Mouse (Mus musculus) MEL (cell line): ENCODE measurements around the gene Zbtb43. TPM values are rescaled to one million over a fixed set of nuclear protein-coding genes. Genes with fewer than 3 reads are reported as not detected.

ENCODE experiments used
- DNase-seq: peaks from one replicate; pipeline ENCODE4 v3.0.0; 2011; ENCODE audit warnings: low read depth, low spot score
- H3K27ac ChIP-seq: 2 replicates; pipeline ENCODE4 v1.5.1; 2012; ENCODE audit warnings: low read depth, mild to moderate bottlenecking, control low read depth, low read length, moderate library complexity; ENCODE audit not compliant: control insufficient read depth
- H3K27me3 ChIP-seq, 2 experiments: fragments of 150-350 bp in 1 of 2; sonication (generic) in 1 of 2; 2 replicates each; pipeline ENCODE4 v1.6.1; 2012; ENCODE audit warnings: low read length in 2 of 2, mild to moderate bottlenecking in 2 of 2, improper control_type of control experiment in 1 of 2, moderate library complexity in 1 of 2; ENCODE audit not compliant: insufficient read depth in 2 of 2, control insufficient read depth in 1 of 2
- H3K36me3 ChIP-seq, 2 experiments: 2 replicates each; pipeline ENCODE4 v1.6.1; 2012 to 2014; ENCODE audit warnings: low read length in 2 of 2, improper control_type of control experiment in 1 of 2, inconsistent platforms in 1 of 2, mild to moderate bottlenecking in 1 of 2; ENCODE audit not compliant: insufficient read depth in 2 of 2, control insufficient read depth in 1 of 2
- H3K4me1 ChIP-seq, 2 experiments: fragments of 150-350 bp in 1 of 2; sonication (generic) in 1 of 2; 2 replicates each; pipeline ENCODE4 v1.6.1; 2012; ENCODE audit warnings: low read length in 2 of 2, improper control_type of control experiment in 1 of 2, mild to moderate bottlenecking in 1 of 2; ENCODE audit not compliant: insufficient read depth in 2 of 2, control insufficient read depth in 1 of 2
- H3K4me3 ChIP-seq, 2 experiments: fragments of 150-350 bp in 1 of 2; sonication (generic) in 1 of 2; 2 replicates each; pipeline ENCODE4 v1.5.1; 2012; ENCODE audit warnings: low read depth in 2 of 2, low read length in 2 of 2, mild to moderate bottlenecking in 2 of 2, moderate library complexity in 2 of 2, control low read depth in 1 of 2, improper control_type of control experiment in 1 of 2; ENCODE audit not compliant: control insufficient read depth in 1 of 2, insufficient read depth in 1 of 2
- H3K79me2 ChIP-seq: 2 replicates; pipeline ENCODE4 v1.6.1; 2012; ENCODE audit warnings: mild to moderate bottlenecking, low read length, moderate library complexity; ENCODE audit not compliant: control insufficient read depth, poor library complexity, insufficient read depth
- H3K9ac ChIP-seq: 2 replicates; pipeline ENCODE4 v1.6.1; 2012; ENCODE audit warnings: low read depth, mild to moderate bottlenecking, control low read depth, low read length, moderate library complexity; ENCODE audit not compliant: control insufficient read depth, poor library complexity, severe bottlenecking
- H3K9me3 ChIP-seq: fragments of 150-350 bp; sonication (generic); replicated peaks from 2 replicates; pipeline ENCODE4 v1.6.1; 2012; ENCODE audit warnings: mild to moderate bottlenecking, low read length, improper control_type of control experiment, moderate library complexity; ENCODE audit not compliant: insufficient read depth
- BHLHE40 ChIP-seq: IDR thresholded peaks from 2 replicates; pipeline ENCODE4 v1.6.1; 2012; ENCODE audit warnings: low read depth, mild to moderate bottlenecking, inconsistent platforms, low read length, improper control_type of control experiment, borderline replicate concordance
- CHD1 ChIP-seq: IDR thresholded peaks from 2 replicates; pipeline ENCODE4 v1.6.1; 2012; ENCODE audit warnings: low read depth, mild to moderate bottlenecking, inconsistent platforms, low read length, improper control_type of control experiment
- CTCF ChIP-seq, 3 experiments: IDR thresholded peaks in 2 of 3; conservative IDR thresholded peaks in 1 of 3; 2 replicates each; pipeline ENCODE4 v1.5.1; 2011 to 2012; ENCODE audit warnings: low read length in 3 of 3, low read depth in 2 of 3, mild to moderate bottlenecking in 2 of 3, improper control_type of control experiment in 1 of 3, inconsistent platforms in 1 of 3, mixed read lengths in 1 of 3, moderate library complexity in 1 of 3; ENCODE audit not compliant: control insufficient read depth in 1 of 3, insufficient read depth in 1 of 3, poor library complexity in 1 of 3, severe bottlenecking in 1 of 3
- EP300 ChIP-seq, 2 experiments: IDR thresholded peaks; 2 replicates each; pipeline ENCODE4 v1.6.1; 2011; ENCODE audit warnings: improper control_type of control experiment in 2 of 2, low read length in 2 of 2, low read depth in 1 of 2, mild to moderate bottlenecking in 1 of 2
- ETS1 ChIP-seq: IDR thresholded peaks from 2 replicates; pipeline ENCODE4 v1.6.1; 2012; ENCODE audit warnings: low read depth, mild to moderate bottlenecking, inconsistent platforms, low read length, improper control_type of control experiment, moderate library complexity
- GATA1 ChIP-seq: IDR thresholded peaks from 2 replicates; pipeline ENCODE4 v1.6.1; 2011; ENCODE audit warnings: low read depth, low read length, improper control_type of control experiment
- KAT2A ChIP-seq: conservative IDR thresholded peaks from 2 replicates; pipeline ENCODE4 v1.6.1; 2012; ENCODE audit warnings: low read depth, low read length, improper control_type of control experiment, inconsistent platforms
- MAX ChIP-seq: IDR thresholded peaks from 2 replicates; pipeline ENCODE4 v1.6.1; 2011; ENCODE audit warnings: low read length, improper control_type of control experiment
- MAZ ChIP-seq: IDR thresholded peaks from 2 replicates; pipeline ENCODE4 v1.6.1; 2012; ENCODE audit warnings: low read depth, mild to moderate bottlenecking, inconsistent platforms, low read length, improper control_type of control experiment
- MEF2A ChIP-seq: IDR thresholded peaks from 2 replicates; pipeline ENCODE4 v1.6.1; 2014; ENCODE audit warnings: low read depth, mild to moderate bottlenecking, inconsistent platforms, low read length, improper control_type of control experiment; ENCODE audit not compliant: poor library complexity, insufficient replicate concordance, severe bottlenecking; ENCODE audit errors: extremely low read depth
- MXI1 ChIP-seq: IDR thresholded peaks from 2 replicates; pipeline ENCODE4 v1.6.1; 2011; ENCODE audit warnings: mild to moderate bottlenecking, low read depth, low read length, improper control_type of control experiment
- MYB ChIP-seq: IDR thresholded peaks from 2 replicates; pipeline ENCODE4 v1.6.1; 2011; ENCODE audit warnings: mild to moderate bottlenecking, low read depth, low read length, improper control_type of control experiment
- POLR2AphosphoS2 ChIP-seq: IDR thresholded peaks from 2 replicates; pipeline ENCODE4 v1.6.1; 2011; ENCODE audit warnings: low read length, improper control_type of control experiment
- RCOR1 ChIP-seq: IDR thresholded peaks from 2 replicates; pipeline ENCODE4 v1.6.1; 2012; ENCODE audit warnings: low read depth, mild to moderate bottlenecking, inconsistent platforms, low read length, improper control_type of control experiment
- TCF12 ChIP-seq: IDR thresholded peaks from 2 replicates; pipeline ENCODE4 v1.6.1; 2014; ENCODE audit warnings: low read depth, mild to moderate bottlenecking, inconsistent platforms, low read length, improper control_type of control experiment, moderate library complexity
- polyA plus RNA-seq, 2 experiments: library from polyadenylated mRNA; stranded (reverse) in 1 of 2; unstranded in 1 of 2; fragments of >175 nt in 1 of 2; fragments of >200 nt in 1 of 2; gene quantifications; 2 replicates each; pipeline versions ENCODE4 v1.2.1 to v1.2.4; 2012; ENCODE audit warnings: low replicate concordance in 2 of 2, low read depth in 1 of 2; ENCODE audit not compliant: insufficient read length in 2 of 2, insufficient read depth in 1 of 2, missing spikeins in 1 of 2
- total RNA-seq: library from RNA; depleted of rRNA; stranded (reverse); fragments of 300-350 nt; gene quantifications from 2 replicates; pipeline ENCODE4 v1.2.3, GENCODE M21; 2012

The Zbtb43 gene
- total and polyA plus RNA-seq, 3 experiments: 15.5 to 17.7 TPM; not detected in 1

GRCm38 (mm10) chr2:33438377-33438776, 30.0 kb downstream of the Zbtb43 start:
- H3K79me2 ChIP-seq: no peaks in the 10 kb centered on the region
- H3K36me3 ChIP-seq: no peaks in the 10 kb centered on the region
- H3K27ac ChIP-seq: no peak overlapping the region
- no peak for TF ChIP-seq MAX
- no peak for TF ChIP-seq MAZ
- TF ChIP-seq MYB: no peak
- TF ChIP-seq MXI1: no peak
- no peak for TF ChIP-seq KAT2A
- TF ChIP-seq ETS1: no peak
- TF ChIP-seq EP300 (IDR thresholded peaks at IDR 0.05; ENCODE audit: low read depth in 1 of 2, low read length in 2 of 2): no peak
- TF ChIP-seq, all 39 proteins: peak for 0
- H3K4me1 ChIP-seq: no peaks in the 10 kb centered on the region
- no peaks in the 10 kb centered on the region for H3K9me3 ChIP-seq
- H3K27me3 ChIP-seq: no peaks in the 10 kb centered on the region
- no peak for DNase-seq
- no peak overlapping the region for H3K9ac ChIP-seq
- no peak overlapping the region for H3K4me3 ChIP-seq

DNA sequence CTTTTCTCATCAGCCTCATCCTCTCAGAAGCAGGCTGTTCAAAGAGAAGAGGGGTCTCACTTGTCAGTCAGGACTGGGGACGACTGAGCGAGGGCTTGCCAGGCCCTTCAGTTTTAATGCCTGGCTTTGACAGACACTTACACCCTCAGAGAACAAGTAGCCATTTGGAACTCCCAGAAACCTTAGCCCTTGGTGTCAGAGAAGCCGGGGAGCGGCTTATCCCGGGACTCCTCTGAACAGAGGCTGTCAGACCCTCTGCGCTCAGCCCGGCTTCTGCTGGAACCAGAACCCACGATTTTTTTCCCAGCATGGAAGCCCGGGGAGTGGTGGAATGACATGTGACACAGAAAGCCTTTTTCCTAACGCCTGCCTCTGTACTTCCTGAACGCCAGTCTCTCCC, 31.2 kb downstream of the Zbtb43 start:
- no peaks in the 10 kb centered on the region; a peak in 1 of 4 replicates for H3K36me3 ChIP-seq
- H3K27me3 ChIP-seq: no peaks in the 10 kb centered on the region
- H3K4me1 ChIP-seq: no peaks in the 10 kb centered on the region
- no peaks in the 10 kb centered on the region for H3K9me3 ChIP-seq
- DNase-seq: no peak
- no peak for TF ChIP-seq CTCF (IDR thresholded peaks at IDR 0.05 in 2 of 3, conservative IDR thresholded peaks at IDR 0.05 in 1 of 3; ENCODE audit: control insufficient read depth in 1 of 3, insufficient read depth in 1 of 3, low read depth in 2 of 3, low read length in 3 of 3, poor library complexity in 1 of 3, severe bottlenecking in 1 of 3)
- no peak for TF ChIP-seq MAZ
- no peak for TF ChIP-seq GATA1
- no peak for TF ChIP-seq MYB
- TF ChIP-seq RCOR1: no peak
- TF ChIP-seq TCF12: no peak
- no peak for TF ChIP-seq BHLHE40
- TF ChIP-seq KAT2A: no peak
- no peak for TF ChIP-seq POLR2AphosphoS2
- TF ChIP-seq MEF2A: no peak
- TF ChIP-seq CHD1: no peak
- H3K9ac ChIP-seq: no peak overlapping the region
- H3K27ac ChIP-seq: no peak overlapping the region
- no peak overlapping the region for H3K4me3 ChIP-seq
- no peaks in the 10 kb centered on the region for H3K79me2 ChIP-seq
